Mouse (Mus musculus): ENCODE measurements around the gene Chil5. TPM values are rescaled to one million over a fixed set of nuclear protein-coding genes. Genes with fewer than 3 reads are reported as not detected.
A peak's percentile ranks its signal among the peaks of the same experiment; 100 is the strongest.
"Not testable (repeated sequence)": the region's sequence is repeated elsewhere in the genome, so short reads cannot be mapped to it uniquely, and the experiment has no call there.

The Chil5 gene
- total RNA-seq (2021): not detected
- long read RNA-seq, experiment 1: 0 reads
- long read RNA-seq, experiment 2: 0 reads

DNA sequence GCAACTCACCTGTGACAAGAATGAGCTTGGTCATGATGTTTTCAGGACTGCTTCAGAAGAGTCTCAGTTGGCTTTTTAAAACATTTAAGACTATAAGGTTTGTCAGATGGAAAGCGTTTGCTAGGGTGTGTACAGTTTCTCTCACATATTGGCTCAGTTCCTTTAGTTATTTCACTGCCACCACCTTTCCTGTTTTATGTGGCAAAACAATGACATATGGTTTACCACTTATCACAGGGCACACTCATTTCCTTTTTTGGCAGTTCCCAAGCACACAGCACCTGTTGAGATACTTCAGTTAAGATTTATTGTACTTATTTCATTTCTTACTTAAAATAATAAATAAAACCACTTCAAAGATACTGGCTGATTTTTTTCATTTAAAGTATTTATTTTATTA, at the start of gene Chil5:
Gene Chil5 (minus strand): TSS at position 34 of the 400 bp plus-strand sequence.
- DNase-seq: no peak
- no peak for TF ChIP-seq CTCF (IDR thresholded peaks at IDR 0.05)
- intact Hi-C loops (cut with DNase I): no loop called here

DNA sequence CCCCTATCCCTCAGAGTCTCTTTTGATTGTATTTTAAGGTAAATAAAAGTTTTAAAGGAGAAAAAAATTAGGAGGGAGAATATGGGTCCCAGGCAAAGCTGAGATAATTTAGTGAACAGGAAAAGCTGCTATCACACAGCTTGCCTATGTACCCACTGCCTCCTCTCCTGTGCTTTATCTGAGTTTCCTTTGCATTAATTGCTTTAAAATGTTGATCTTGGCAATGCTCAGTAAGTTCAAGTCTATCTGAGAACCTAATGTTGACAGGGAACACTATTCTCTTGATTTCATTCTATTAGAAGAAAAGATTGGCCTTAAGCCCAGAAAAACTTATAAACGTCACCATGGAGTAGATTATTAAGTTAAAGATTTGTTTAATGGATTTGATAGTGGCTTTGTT, 42.2 kb upstream of the Chil5 start:
- Histone ChIP-seq H3K4me3 (no peak overlapping the region), H3K27ac (no peak overlapping the region)
- intact Hi-C loops (cut with DNase I): no loop called here
- no peak for TF ChIP-seq CTCF (IDR thresholded peaks at IDR 0.05)
- DNase-seq: no peak

More for the DNA sequence above, at the start of gene Chil5:
- Histone ChIP-seq H3K4me3 (no peak within 1 kb of the TSS), H3K27ac (no peak within 1 kb of the TSS)

DNA sequence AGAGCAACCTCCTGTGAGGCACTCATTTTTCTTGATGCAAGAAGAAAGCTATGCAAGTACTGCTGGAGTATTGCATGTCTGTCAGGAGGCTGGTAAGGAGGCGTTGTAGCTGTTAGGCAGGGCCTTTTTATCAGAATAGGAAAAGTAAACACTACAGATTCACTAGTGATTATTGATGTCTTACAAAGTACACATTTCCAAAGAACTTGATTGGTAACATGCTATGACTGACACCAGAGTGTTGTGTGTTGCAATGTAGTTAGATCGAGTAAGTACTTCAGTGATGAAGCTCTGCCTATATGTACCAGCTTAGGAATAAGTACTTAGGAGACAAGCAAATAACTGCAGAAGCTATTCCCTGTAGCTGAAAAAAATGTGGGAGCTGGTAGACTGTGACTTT, 38.4 kb upstream of the Chil5 start:
- no peak overlapping the region for H3K4me3 ChIP-seq
- TF ChIP-seq CTCF (IDR thresholded peaks at IDR 0.05): no peak
- DNase-seq: no peak
- no peak overlapping the region for H3K27ac ChIP-seq
- intact Hi-C loops (cut with DNase I): no loop called here

DNA sequence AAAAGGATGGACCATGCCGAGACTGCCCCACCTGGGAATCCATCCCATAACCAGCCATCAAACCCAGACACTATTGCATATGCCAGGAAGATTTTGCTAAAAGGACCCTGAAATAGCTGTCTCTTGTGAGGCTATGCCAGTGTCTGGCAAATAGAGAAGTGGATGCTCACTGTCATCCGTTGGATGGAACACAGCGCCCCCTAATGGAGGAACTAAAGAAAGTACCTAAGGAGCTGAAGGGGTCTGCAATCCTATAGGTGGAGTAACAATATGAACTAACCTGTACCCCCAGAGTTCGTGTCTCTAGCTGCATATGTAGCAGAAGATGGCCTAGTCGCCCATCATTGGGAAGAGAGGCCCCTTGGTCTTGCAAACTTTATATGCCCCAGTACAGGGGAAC, 35.1 kb upstream of the Chil5 start:
- H3K27ac ChIP-seq; DNase-seq; intact Hi-C loops (cut with DNase I); H3K4me3 ChIP-seq: not testable (repeated sequence)

DNA sequence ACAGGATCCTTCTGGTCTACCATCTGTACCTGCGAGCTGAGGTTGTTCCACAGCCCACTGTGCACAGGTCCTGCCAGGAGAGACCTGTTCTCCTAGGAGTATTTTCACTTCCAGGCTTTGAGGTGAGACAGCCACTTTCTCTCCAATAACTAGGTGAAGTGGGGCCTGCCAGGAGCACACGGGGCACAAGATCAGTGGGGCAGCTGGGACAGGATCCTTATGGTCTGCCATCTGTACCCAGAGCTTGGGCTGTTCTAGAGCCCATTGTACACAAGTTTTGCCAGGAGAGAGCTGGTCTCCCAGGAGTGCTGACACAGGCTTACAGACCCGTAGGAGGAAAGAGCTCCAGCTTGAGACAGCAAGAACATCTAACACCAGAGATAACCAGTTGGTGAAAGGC, 25.4 kb upstream of the Chil5 start:
- DNase-seq: no peak
- no peak overlapping the region for H3K27ac ChIP-seq
- TF ChIP-seq CTCF (IDR thresholded peaks at IDR 0.05): no peak
- no peak overlapping the region for H3K4me3 ChIP-seq
- intact Hi-C loops (cut with DNase I): no loop called here

DNA sequence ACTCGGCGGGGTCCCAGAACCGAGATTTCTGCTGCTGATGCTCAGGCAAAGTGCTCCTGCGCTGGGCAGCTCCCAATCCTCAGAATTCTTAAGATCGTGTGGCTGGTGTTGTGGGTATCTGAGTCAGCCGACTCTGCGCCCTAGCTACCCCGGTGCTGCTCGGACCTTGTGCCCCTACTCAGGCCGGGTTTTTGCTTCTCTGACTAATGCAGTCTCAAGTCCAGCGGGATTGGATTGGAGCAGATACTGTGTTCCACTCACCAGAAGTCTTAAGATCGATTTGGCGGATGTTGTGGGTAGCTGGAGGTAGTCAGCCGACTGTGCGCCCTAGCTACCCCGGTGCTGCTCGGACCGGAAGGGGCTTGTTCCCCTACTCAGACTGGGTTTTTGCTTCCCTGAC, 19.3 kb upstream of the Chil5 start:
- TF ChIP-seq CTCF (IDR thresholded peaks at IDR 0.05): no peak
- Histone ChIP-seq H3K27ac (no peak overlapping the region), H3K4me3 (no peak overlapping the region)
- intact Hi-C loops (cut with DNase I): no loop called here
- DNase-seq: no peak

DNA sequence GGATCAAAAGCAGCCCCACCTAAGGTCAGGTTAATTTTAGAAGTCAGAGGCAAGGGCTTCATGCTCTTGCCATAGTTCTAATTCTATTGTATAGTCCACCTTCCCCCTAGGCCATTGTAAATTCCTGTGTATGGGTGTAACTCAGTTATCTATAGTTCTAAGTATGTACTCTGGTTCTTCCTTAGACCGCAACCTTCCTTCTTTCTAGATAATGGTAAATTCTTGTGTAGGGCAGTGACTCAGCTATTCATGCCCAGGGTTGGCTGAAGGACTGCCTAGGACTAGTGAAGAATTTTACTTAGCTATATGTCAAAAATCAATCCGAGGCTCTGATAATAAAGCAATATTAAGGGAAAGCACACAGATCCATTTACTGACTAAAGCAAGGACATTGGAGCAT, 7.7 kb upstream of the Chil5 start:
- DNase-seq: no peak
- TF ChIP-seq CTCF (IDR thresholded peaks at IDR 0.05): no peak
- no peak overlapping the region for H3K4me3 ChIP-seq
- intact Hi-C loops (cut with DNase I): no loop called here
- no peak overlapping the region for H3K27ac ChIP-seq

DNA sequence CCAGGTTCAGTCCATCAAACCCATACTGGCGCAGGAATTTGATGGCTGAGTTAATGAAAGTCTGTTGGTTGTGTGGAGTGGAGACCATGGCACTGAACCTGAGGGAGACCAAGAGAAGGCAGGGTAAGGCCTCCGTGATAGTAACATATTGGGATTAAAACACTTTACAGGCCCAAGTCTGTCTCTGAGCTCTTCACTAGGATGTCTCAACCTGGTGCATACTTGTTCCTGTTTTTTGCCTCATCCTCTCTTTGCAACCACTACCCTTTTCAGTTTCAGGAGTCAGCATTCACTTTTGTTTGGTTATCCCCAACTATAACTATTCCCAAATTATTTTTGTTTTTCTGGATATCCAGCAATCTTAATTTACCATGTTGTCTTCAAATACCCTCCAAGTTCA, 8.5 kb downstream of the Chil5 start:
- intact Hi-C loops (cut with DNase I): no loop called here
- TF ChIP-seq CTCF (IDR thresholded peaks at IDR 0.05): no peak

DNA sequence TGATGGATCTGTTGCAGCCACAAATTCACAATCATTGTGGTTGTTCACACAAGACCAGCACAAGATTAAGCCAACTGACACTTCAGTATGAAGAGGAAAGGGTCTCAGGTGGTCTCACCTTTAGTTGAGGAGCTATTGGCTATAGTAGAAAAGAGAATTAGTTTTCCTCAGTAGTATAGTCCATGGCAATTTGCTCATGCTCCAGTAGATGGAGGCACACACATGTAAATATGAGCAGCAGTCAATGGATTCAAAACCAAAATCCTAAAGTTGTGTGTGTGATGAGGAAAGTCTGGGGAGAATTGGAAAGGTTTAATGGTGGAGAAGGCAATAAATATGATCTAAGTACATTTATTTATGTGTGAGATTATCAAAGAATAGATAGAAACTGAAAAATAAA, 10.8 kb downstream of the Chil5 start:
- TF ChIP-seq CTCF (IDR thresholded peaks at IDR 0.05): peak; percentile 21; the same call in 1 of the 2 replicates
- no peak overlapping the region for H3K27ac ChIP-seq
- intact Hi-C loops (cut with DNase I): no loop called here
- H3K4me3 ChIP-seq: no peak overlapping the region
- DNase-seq: no peak

More for the DNA sequence above, 8.5 kb downstream of the Chil5 start:
- Histone ChIP-seq H3K4me3 (no peak overlapping the region), H3K27ac (no peak overlapping the region)
- DNase-seq: no peak

DNA sequence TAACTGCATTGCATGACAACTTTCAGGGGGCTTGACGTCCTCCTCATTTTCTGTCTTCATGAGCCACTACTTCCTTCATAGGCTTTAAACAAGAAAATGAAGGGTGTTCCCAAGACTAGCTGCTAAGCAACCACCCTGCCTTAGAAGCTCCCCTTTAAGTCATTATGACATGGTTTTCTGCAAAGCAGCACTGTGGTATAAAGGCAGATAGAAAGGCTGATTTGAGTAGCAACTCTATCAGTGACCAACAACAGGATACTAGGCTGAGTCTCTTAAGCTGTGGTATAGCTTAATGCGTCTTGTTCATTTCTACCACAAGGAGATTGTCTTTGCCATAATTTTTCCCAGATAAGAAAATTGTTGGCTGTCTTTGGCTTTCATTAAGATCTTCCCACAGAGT, 18.1 kb downstream of the Chil5 start, which contains the start of gene Pifo:
Gene Pifo (minus strand): TSS at position 101 of the 400 bp plus-strand sequence.
- no peak for DNase-seq
- no peak within 1 kb of the TSS for H3K4me3 ChIP-seq
- TF ChIP-seq CTCF (IDR thresholded peaks at IDR 0.05): no peak
- no peak within 1 kb of the TSS for H3K27ac ChIP-seq
- intact Hi-C loops (cut with DNase I): no loop called here

DNA sequence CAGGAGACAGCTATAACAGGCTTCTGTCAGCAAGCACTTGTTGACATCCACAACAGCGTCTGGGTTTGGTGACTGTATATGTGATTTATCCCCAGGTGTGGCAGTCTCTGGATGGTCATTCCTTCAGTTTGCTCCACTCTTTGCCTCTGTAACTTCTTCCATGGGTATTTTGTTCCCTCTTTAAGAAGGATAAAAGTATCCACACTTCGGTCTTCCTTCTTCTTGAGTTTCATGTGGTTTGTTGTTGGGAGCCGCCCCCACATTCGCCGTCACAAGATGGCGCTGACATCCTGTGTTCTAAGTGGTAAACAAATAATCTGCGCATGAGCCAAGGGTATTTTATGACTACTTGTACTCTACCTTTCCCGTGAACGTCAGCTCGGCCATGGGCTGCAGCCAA, 29.3 kb downstream of the Chil5 start:
- intact Hi-C loops (cut with DNase I); DNase-seq; H3K4me3 ChIP-seq; H3K27ac ChIP-seq: not testable (repeated sequence)

DNA sequence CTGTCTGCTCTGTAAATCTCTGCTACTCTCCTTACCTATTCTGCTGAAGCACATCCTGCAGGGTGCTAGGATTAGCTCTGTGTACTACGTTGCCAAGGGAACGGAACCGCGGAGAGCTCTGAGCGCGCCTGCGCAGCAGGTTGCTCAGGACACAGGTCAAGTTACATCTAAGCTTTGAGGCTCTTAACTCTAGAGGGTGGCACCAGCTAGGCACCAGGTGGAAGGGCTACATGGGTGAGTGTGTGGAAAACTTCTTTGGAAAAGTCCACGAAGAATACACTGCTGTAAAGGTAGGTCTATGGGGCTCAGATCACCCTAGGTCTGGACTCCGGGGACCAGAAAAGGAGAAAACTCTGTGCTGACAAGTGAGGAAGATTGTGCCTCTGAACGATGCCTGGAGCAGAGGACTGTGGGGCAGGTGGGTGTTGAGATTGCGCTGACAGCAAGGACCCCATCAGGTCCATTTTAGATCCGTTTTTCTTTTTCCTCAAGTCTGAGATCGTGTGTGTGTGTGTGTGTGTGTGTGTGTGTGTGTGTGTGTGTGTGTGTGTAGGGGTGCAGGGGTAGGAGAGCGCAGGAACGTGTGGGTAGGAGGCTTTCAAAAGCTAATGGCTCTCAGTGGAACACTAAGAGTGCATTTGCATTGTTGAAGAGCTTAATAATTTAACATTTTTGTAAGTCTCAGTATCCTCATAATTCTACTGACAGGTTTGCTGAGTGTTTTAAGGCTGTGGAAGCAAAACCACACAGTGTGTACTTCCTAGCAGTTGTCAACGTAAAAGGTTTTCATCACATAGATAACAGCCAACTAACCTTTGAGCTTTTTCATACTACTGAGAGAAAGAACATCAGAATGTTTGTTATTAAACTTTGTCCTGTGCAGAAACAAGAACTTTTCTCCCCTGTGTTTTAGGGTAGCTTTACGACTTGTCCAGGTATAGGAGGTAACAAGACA, 30.9 kb downstream of the Chil5 start:
- peak; percentile 23 for DNase-seq
- H3K27ac ChIP-seq: no peak overlapping the region
- no peak for TF ChIP-seq CTCF (IDR thresholded peaks at IDR 0.05)
- intact Hi-C loops (cut with DNase I): no loop called here
- peak overlapping the region; percentile 17; the same call in 1 of the 2 replicates for H3K4me3 ChIP-seq

DNA sequence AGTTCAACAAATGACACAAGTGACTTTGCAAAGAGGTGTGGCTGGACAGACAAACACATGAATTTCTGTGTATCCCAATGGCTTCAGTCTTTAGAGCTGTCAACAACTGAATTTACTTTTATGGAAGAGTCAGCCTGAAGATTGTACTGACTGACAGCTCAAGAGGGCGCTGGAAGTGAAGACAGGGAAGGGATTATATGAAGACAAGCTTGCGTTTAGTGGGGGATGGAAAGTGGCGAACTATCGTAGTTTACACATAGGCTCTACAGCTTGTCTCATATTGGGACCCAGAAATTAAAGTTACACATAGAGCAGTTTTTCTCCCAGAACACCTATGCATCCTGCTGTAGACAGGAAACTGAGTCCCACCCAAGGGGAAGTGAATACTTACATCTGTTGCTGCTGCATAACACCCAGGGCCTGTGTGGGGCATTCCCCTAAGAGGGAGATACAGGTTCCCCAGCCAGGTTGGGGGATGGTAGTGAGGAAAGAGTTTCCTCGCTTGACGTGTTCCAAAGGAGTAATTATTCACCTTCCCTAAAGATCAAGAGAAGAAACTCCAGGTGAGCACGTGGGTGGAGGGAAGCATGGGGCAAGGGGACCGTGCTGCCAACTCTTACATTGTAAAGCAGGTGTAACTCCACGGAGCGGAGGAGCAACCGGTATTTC, 31.8 kb downstream of the Chil5 start:
- DNase-seq: no peak
- intact Hi-C loops (cut with DNase I): no loop called here
- Histone ChIP-seq H3K27ac (no peak overlapping the region), H3K4me3 (0 out of 2 replicates have a peak overlapping the region, but pooled peaks have one; percentile 17)
- no peak for TF ChIP-seq CTCF (IDR thresholded peaks at IDR 0.05)

Measured in gastrocnemius, adult 2 months (tissue).